Mouse (Mus musculus) intestine, embryonic 14.5 days (tissue): ENCODE measurements around the gene Smc3. TPM values are rescaled to one million over a fixed set of nuclear protein-coding genes. Genes with fewer than 3 reads are reported as not detected.
A peak's percentile ranks its signal among the peaks of the same experiment; 100 is the strongest.
"Not testable (repeated sequence)": the region's sequence is repeated elsewhere in the genome, so short reads cannot be mapped to it uniquely, and the experiment has no call there.

Source experiments
- ATAC-seq: fragments of 200-750 bp; cut with Nextera tagmentation; replicated peaks from 2 replicates; pipeline ENCODE4 v1.8.0; 2017; ENCODE audit warnings: low read depth, moderate number of reproducible peaks, moderate TSS enrichment, moderate library complexity; ENCODE audit not compliant: low FRiP score, low TSS enrichment
- DNase-seq: peaks from one replicate; pipeline ENCODE4 v3.0.0-alpha.2; 2018; ENCODE audit warnings: low spot score
- H3K27ac ChIP-seq: fragments of 300-500 bp; sonication (generic); 2 replicates; pipeline ENCODE4 v1.5.1; 2014; ENCODE audit warnings: low read depth, mild to moderate bottlenecking, control low read depth
- H3K27me3 ChIP-seq: fragments of 300-500 bp; sonication (generic); replicated peaks from 2 replicates; pipeline ENCODE4 v1.6.1; 2014; ENCODE audit warnings: low read length, control low read depth; ENCODE audit not compliant: control insufficient read depth, insufficient read depth
- H3K36me3 ChIP-seq: fragments of 300-500 bp; sonication (generic); 2 replicates; pipeline ENCODE4 v1.6.1; 2014; ENCODE audit warnings: low read length, control low read depth; ENCODE audit not compliant: control insufficient read depth, insufficient read depth
- H3K4me1 ChIP-seq: fragments of 300-500 bp; sonication (generic); replicated peaks from 2 replicates; pipeline ENCODE4 v1.6.1; 2014; ENCODE audit warnings: low read length, control low read depth, mixed read lengths; ENCODE audit not compliant: control insufficient read depth, insufficient read depth
- H3K4me2 ChIP-seq: fragments of 300-500 bp; sonication (generic); 2 replicates; pipeline ENCODE4 v1.6.1; 2014; ENCODE audit warnings: low read length
- H3K4me3 ChIP-seq: fragments of 300-500 bp; sonication (generic); 2 replicates; pipeline ENCODE4 v1.5.1; 2014; ENCODE audit warnings: low read depth, low read length, control low read depth, mixed read lengths
- H3K9ac ChIP-seq: fragments of 300-500 bp; sonication (generic); 2 replicates; pipeline ENCODE4 v1.6.1; 2014; ENCODE audit warnings: mild to moderate bottlenecking, low read length
- H3K9me3 ChIP-seq: fragments of 300-500 bp; sonication (generic); 2 replicates; pipeline ENCODE4 v1.6.1; 2016; ENCODE audit warnings: low read length, control low read depth; ENCODE audit not compliant: control insufficient read depth
- WGBS: fragments of 180-500 bp; shearing (Covaris S2); extraction: QIAGEN DNeasy Blood & Tissue Kit; methylation state at CpG from one replicate; pipeline ENCODE4 v1.1.7; 2014; 5-methylcytosine and 5-hydroxymethylcytosine counted together
- polyA plus RNA-seq: library from polyadenylated mRNA; unstranded; fragments of >200 nt; fragmentation: Nextera tagmentation; extraction: Ambion mirVana; gene quantifications from 2 replicates; pipeline ENCODE4 v1.2.1, GENCODE M21; 2014

Gene Smc3
- polyA plus RNA-seq, 1 experiment from 2014 or later = 65.6 TPM

- H3K4me1 ChIP-seq = peaks cover 7% of the 10 kb centered on the region; the same call in 1 of the 2 replicates
- H3K36me3 ChIP-seq = no peaks in the 10 kb centered on the region
- H3K9me3 ChIP-seq = no peaks in the 10 kb centered on the region
- H3K27me3 ChIP-seq = no peaks in the 10 kb centered on the region
- no peak for ATAC-seq
- H3K27ac ChIP-seq = peak overlapping the region; percentile 39; the same call in 1 of the 2 replicates
- 54% methylated on average over 20 of the region's 20 CpGs for WGBS
- H3K4me2 ChIP-seq = no peak overlapping the region
- no peak overlapping the region for H3K9ac ChIP-seq
- DNase-seq = peak; percentile 70
- no peak overlapping the region for H3K4me3 ChIP-seq
These were observed 53.6 kb downstream of the Smc3 start for GRCm38 (mm10) chr19:53653624-53654467.

- H3K27ac ChIP-seq, H3K4me1 ChIP-seq, H3K9ac ChIP-seq, DNase-seq, H3K9me3 ChIP-seq, H3K36me3 ChIP-seq, H3K4me3 ChIP-seq, ATAC-seq, H3K27me3 ChIP-seq, H3K4me2 ChIP-seq: not testable (repeated sequence)
- WGBS = 90% methylated on average over 11 of the region's 11 CpGs
These were observed 56.2 kb downstream of the Smc3 start for GRCm38 (mm10) chr19:53656443-53656842.

- 72% methylated on average over 5 of the region's 5 CpGs for WGBS
- no peaks in the 10 kb centered on the region for H3K27me3 ChIP-seq
- ATAC-seq (no peak), DNase-seq (no peak)
- no peak overlapping the region for H3K4me3 ChIP-seq
- H3K9me3 ChIP-seq = no peaks in the 10 kb centered on the region
- peaks cover 9% of the 10 kb centered on the region for H3K4me1 ChIP-seq
- no peak overlapping the region for H3K4me2 ChIP-seq
- no peak overlapping the region for H3K9ac ChIP-seq
- no peaks in the 10 kb centered on the region for H3K36me3 ChIP-seq
- H3K27ac ChIP-seq = no peak overlapping the region
These were observed 57.2 kb downstream of the Smc3 start for GRCm38 (mm10) chr19:53657437-53657836.

- DNase-seq (no peak), ATAC-seq (no peak)
- WGBS = 71% methylated on average over 9 of the region's 9 CpGs
- H3K9me3 ChIP-seq = no peaks in the 10 kb centered on the region
- H3K36me3 ChIP-seq = no peaks in the 10 kb centered on the region
- H3K4me2 ChIP-seq = no peak overlapping the region
- no peak overlapping the region for H3K4me3 ChIP-seq
- no peak overlapping the region for H3K27ac ChIP-seq
- no peaks in the 10 kb centered on the region for H3K27me3 ChIP-seq
- H3K9ac ChIP-seq = no peak overlapping the region
- H3K4me1 ChIP-seq = peaks cover 5% of the 10 kb centered on the region
These were observed 60.7 kb downstream of the Smc3 start for GRCm38 (mm10) chr19:53660722-53661420.

- WGBS = 50% methylated on average over 14 of the region's 14 CpGs
- ATAC-seq = no peak
These were observed 61.9 kb downstream of the Smc3 start for GRCm38 (mm10) chr19:53661938-53662722.

GRCm38 (mm10) chr19:53664831-53665230, 64.6 kb downstream of the Smc3 start:
- Histone ChIP-seq H3K4me1 (peaks cover 5% of the 10 kb centered on the region), H3K36me3 (no peaks in the 10 kb centered on the region), H3K9me3 (no peaks in the 10 kb centered on the region), H3K4me2 (no peak overlapping the region), H3K27me3 (no peaks in the 10 kb centered on the region), H3K27ac (no peak overlapping the region), H3K9ac (no peak overlapping the region), H3K4me3 (no peak overlapping the region)
- 93% methylated on average over 9 of the region's 9 CpGs for WGBS
- ATAC-seq = no peak
- no peak for DNase-seq

More at GRCm38 (mm10) chr19:53661938-53662722, 61.9 kb downstream of the Smc3 start:
- Histone ChIP-seq H3K27me3 (no peaks in the 10 kb centered on the region), H3K4me1 (peaks cover 5% of the 10 kb centered on the region), H3K9me3 (no peaks in the 10 kb centered on the region), H3K36me3 (no peaks in the 10 kb centered on the region), H3K4me2 (no peak overlapping the region), H3K4me3 (no peak overlapping the region), H3K9ac (no peak overlapping the region), H3K27ac (no peak overlapping the region)
- DNase-seq = no peak

- H3K4me2 ChIP-seq = no peak overlapping the region
- no peaks in the 10 kb centered on the region for H3K27me3 ChIP-seq
- H3K9ac ChIP-seq = no peak overlapping the region
- H3K4me1 ChIP-seq = peaks cover 5% of the 10 kb centered on the region
- H3K36me3 ChIP-seq = no peaks in the 10 kb centered on the region
- H3K27ac ChIP-seq = no peak overlapping the region
- H3K4me3 ChIP-seq = no peak overlapping the region
- WGBS = 90% methylated on average over 4 of the region's 4 CpGs
- no peak for DNase-seq
- H3K9me3 ChIP-seq = no peaks in the 10 kb centered on the region
- ATAC-seq = no peak
These were observed 65.2 kb downstream of the Smc3 start for GRCm38 (mm10) chr19:53665391-53665790.

GRCm38 (mm10) chr19:53666708-53667107, 66.5 kb downstream of the Smc3 start:
- WGBS = 26% methylated on average over 8 of the region's 8 CpGs
- peaks cover 5% of the 10 kb centered on the region for H3K4me1 ChIP-seq

More at GRCm38 (mm10) chr19:53666708-53667107, 66.5 kb downstream of the Smc3 start:
- DNase-seq (no peak), ATAC-seq (no peak)
- H3K27ac ChIP-seq = no peak overlapping the region
- no peaks in the 10 kb centered on the region for H3K9me3 ChIP-seq
- H3K9ac ChIP-seq = no peak overlapping the region
- no peak overlapping the region for H3K4me2 ChIP-seq
- H3K4me3 ChIP-seq = no peak overlapping the region
- no peaks in the 10 kb centered on the region for H3K27me3 ChIP-seq
- H3K36me3 ChIP-seq = no peaks in the 10 kb centered on the region
